Mouse (Mus musculus) CD4-positive, CD25-positive, alpha-beta regulatory T cell (primary cell): ENCODE results near the gene Cap2. TPM values are rescaled to one million over a fixed set of nuclear protein-coding genes. Genes with fewer than 3 reads are reported as not detected.

Experiments
- polyA plus RNA-seq: library from polyadenylated mRNA; unstranded; fragments of 100-300 nt; shearing (Covaris generic); gene quantifications from one replicate; pipeline ENCODE4 v1.2.1, GENCODE M21; 2017

Gene Cap2
- 0.81 TPM for polyA plus RNA-seq

GRCm38 (mm10) chr13:46501800-46502389, at the start of gene Cap2:
TSS of gene Cap2 (plus strand) at chr13:46501848.

GRCm38 (mm10) chr13:46669048-46669619, 167.5 kb downstream of the Cap2 start, which contains the start of gene Fam8a1:
TSS of gene Fam8a1 (plus strand) at chr13:46669522.

Other genes starting within 250 kb of the Cap2 start
- gene Stmnd1, start 228.1 kb upstream of the Cap2 start, polyA plus RNA-seq: not detected
- 0.06 TPM for gene Rbm24, start 83.4 kb upstream of the Cap2 start, polyA plus RNA-seq
- gene Fam8a1, start 167.7 kb downstream of the Cap2 start, polyA plus RNA-seq: 28.5 TPM
- gene Nup153, start 226.1 kb downstream of the Cap2 start, polyA plus RNA-seq: 141 TPM